Mouse (Mus musculus): Measurements from ENCODE around the gene Gm815.

Gene Gm815

DNA sequence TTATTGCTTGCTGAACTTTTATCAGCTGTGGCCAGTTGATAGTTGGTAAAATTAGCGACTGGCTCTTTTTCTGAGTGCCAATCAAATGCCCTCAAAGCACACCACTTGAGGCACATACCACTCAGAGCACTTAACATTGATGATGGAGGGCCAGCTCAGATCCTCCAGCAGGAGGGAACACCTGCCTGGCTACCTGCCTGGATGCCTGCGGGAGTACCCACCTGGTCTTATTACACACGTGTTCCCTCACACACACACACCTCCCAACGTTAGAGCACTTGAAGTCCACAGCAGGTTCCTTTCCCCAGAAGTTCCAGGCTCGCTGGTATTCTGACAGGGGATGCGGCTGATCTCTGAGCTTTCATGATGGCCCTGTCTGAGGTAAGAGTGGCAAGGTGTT, at the start of gene Gm815:
Gene Gm815, plus strand, starts transcription at position 266 of the 400 bp plus-strand sequence.
- no peak for DNase-seq (ENCODE audit: extremely low spot score)

DNA sequence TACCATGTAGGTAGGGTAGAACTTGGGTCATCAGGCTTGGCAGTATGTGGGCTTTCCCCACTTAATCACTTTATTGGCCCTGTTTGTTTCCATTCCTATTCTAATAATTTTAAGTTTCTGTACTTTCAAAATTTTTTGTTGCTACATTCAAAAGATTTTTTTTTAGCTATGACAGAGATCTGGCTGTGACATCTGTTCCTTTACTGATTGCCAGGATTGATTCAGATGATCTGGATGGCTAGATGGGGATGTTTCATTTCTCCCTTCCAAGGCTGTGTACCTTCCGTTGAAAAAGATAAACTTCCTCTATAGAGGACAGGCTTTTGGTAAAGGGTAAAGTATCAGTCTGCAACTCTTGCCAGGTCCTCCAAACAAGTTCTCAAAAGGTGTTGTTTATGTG, 48.1 kb upstream of the Gm815 start:
- no peak for DNase-seq (ENCODE audit: extremely low spot score)

DNA sequence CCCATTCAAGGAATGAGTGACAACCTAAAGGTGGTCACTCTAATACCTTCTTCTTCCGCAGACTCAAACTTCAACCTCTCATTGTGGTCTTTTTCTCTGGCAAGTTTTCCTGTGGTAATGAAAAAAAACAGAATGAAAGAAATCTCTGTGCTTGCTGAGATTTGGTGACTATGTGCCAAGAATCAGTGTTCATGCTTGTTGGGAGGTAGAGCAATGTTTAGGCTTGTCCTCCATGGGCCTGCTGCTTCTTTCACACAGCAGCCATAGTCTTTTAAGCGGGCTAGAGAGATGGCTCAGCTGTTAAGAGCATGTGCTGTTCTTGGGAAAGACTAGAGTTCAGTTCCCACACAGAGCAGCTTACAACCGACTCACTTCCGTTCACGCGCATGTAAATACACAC, 41.8 kb upstream of the Gm815 start:
- no peak for DNase-seq (ENCODE audit: extremely low spot score)

DNA sequence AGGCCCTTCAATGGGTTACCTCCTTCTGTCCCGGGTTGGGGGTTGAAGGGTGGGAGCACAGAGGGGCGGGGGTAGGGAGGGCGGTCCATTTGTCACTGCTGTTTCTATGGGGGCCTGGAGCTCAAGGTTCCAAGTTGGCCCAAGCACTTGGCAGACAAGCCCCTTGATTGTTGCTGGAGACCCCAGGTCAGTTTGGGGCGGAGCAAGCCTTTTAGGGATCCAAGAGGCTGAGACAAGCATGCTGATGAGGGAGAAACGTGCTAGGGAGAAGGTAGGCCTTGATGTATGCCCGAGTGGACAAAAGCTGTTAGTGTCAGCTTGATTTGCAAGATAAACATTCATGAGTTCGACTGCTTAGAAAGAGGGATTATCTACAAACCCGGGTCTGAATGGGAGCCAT, 40.9 kb upstream of the Gm815 start:
- no peak for DNase-seq (ENCODE audit: extremely low spot score)

DNA sequence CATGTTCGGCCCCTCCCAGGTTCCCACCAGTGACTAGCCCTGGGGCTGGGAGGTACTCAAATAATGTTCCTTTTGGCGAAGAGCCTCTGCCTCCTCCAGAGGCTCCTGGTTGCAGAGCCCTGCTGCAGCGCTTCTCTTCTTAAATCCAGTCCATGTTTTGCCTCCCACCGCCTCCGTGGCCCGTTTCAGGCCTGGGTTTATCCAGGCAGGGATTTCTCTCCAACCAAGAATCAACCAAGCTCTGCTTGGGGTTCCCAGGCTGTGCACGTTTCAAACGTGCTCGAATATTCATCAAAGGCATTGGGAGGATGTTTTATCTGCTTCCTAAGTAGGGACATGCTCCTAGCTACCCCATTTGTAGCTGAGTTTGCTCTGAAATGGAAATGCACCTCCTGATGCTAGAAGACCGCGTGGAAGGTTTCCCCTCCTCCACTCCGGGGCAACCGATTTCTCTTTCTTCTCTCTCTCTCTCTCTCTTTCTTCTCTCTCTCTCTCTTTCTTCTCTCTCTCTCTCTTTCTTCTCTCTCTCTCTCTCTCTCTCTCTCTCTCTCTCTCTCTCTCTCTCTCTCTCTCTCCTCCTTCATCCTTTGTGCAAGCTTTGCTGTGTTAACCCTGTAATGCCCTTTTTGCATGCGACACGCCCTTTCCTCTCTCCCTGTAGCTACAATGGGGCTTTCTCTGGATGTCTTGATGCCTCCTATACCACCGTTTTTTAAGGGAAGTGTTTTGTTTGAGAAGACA, 40.2 kb upstream of the Gm815 start:
- peak; percentile 97 for DNase-seq (ENCODE audit: extremely low spot score)

DNA sequence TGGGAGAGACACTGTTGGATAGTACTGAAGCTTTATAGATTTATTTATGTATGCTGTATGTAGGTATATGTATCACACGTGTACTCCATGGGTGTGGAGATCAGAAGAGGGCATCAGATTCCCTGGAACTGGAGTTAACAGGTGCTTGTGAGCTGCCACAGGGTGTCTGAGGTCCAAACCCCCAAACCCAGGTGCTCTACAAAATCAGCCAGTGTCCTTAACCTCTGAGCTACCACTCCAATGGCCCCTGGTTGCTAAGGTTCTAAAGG, 39.7 kb upstream of the Gm815 start:
- no peak for DNase-seq (ENCODE audit: extremely low spot score)

DNA sequence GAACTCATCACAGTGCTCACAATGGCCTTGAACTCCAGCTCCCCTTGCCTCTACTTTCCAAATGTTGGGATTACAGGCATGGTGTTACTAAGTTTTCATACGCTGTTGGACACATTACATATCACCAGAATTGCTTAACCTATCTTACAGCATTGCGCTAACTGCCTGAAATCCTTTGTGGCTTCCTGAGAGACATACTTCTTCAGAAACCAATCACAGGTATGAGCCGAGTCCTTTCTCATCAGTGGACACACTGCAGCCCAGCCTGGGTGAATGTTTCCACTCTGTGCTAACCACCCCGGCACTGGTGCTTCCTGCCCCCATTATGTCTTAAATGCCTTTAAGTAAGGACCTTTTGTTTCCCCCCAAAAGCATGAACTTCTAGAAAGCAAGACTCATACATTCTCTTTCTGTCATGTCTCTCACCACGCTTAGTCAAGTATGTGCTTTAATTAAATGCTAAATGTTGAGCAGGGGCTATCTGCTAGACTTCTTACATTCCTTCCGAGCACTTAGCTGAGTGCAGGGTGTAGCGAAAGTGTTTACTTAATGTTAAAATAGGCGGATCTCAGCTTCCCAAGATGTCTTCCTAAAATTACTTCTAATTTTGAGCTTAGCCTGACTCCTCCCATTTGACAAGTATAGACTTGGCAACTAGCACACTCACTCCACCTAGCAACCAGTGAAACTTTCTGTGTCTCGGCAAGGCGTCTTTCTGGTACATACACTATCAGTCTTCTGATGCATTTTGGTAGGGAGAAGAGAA, 34.5 kb upstream of the Gm815 start:
- DNase-seq (ENCODE audit: extremely low spot score): no peak

DNA sequence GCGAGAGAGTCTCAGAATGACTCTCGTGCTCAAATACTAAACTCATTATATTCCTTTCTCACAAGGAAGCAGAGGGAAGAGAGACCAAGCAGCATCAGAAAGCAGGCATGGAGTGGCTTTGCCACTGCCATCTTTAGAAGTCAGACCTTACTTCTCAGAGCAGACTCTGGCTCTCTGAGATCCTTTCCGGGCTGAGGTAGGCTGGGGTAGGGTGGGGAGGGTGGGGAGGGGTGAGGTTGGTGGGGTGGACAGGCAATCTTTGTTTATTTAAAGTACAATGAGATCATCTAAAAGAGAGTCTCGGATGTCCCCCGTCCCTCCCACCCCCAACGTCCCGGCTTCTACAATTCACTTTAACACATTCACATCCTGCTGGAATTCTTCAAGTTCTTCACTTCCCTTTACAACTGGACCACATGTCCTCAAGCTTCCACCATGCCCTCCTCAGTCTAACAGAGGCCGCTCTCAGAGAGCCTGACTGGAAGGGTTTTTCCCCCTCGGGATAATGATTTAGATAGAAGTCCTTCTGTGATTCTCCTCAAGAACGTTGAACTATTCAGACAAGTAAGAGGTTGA, 33.3 kb upstream of the Gm815 start:
- DNase-seq (ENCODE audit: extremely low spot score): no peak

DNA sequence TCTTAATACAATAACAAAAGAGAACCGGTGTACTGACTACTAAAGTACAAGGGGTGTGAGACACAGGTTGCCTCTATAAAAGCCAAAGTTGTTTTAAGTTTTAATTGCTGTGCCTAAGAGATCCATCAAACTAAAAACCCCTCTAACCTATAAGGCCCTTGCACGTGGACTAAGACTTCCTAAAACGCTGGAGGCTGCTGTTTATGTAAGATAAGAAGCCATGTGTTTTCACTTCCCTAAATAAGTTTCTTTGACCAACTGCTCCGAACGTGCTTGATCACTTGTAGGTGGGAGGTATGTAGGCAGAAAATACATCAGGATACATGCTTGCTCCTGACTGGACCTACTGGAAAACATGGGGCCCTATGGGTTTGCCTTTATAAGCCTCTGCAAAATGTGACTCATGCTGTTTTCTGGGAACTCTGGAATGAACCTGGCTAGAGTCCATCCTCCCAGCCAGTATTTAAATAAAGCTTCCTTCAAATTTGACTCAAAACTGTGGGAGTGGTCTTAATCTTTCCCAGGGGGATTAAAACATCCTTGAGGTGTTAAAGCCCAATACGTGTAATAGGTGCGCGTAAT, 31.9 kb upstream of the Gm815 start:
- no peak for DNase-seq (ENCODE audit: extremely low spot score)

DNA sequence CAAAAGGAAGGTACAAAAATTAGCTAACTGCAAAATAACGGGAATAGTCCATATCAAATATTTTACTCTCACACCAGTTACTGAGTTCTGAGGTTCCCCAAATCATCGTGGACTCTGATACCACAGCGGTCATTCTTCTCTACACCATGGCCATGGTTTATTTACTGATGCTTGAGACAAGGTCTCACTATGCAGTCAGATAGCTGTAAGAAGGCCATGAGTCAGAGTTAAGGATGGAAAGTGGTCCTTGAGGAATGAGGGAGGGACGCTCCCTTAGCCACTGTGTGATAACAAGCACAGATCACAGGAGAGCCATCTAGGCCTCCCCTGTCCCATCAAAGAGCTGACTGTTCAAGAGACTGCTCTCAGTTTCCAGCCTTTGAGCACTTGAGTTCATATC, 31.0 kb upstream of the Gm815 start:
- no peak for DNase-seq (ENCODE audit: extremely low spot score)

DNA sequence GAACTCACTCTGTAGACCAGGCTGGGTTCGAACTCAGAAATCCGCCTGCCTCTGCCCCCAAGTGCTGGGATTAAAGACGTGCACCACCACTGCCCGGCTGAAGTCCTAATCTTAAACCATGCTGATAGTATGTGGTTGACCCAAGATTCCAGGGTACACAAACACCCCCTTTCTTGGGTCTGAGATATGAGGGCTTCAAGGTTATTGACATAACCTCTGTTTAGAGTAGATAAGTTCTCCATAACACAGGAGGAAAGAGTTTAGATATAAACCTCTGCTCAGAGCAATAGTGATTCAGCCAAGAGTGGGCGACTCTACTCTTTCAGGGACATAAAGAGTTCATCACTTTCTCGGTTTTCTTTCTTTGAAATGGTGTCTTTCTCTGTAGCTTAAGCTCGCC, 30.5 kb upstream of the Gm815 start:
- DNase-seq (ENCODE audit: extremely low spot score): no peak

DNA sequence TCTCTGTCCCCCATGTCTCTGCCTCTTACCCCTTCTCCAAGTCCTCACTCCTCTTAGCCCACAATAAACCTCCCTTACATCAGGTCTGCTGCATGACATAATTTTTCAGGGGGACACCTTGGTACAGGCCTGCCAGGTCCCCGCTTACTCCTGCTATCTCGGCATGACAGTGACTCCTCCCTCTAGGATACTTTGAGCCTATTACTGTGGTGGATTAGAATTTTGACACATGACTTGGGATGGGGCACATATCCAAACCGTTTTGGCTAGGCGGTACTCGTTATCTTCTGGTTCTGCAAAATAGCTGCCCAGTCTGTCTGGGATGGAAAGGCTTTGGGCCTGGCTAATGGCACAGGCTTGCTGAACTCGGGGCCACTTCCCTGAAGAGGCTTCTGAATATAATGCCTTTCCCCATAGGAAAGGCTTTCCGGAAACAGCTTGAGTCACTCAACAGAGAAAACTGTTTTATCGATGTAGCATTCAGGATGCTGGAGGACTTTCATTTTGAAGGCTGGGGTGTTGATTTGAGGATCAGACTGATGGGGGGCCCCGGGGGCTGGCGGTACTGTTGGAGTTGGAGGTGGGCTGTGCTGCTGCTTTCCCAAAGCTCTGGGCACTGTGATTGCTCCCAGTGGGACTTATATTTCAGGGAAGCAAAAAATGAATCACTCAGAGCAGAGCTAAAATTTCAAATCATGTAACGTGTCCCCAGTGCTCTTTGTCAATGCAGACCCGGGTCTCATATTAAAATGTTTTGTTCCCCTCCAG, 27.1 kb upstream of the Gm815 start:
- no peak for DNase-seq (ENCODE audit: extremely low spot score)

DNA sequence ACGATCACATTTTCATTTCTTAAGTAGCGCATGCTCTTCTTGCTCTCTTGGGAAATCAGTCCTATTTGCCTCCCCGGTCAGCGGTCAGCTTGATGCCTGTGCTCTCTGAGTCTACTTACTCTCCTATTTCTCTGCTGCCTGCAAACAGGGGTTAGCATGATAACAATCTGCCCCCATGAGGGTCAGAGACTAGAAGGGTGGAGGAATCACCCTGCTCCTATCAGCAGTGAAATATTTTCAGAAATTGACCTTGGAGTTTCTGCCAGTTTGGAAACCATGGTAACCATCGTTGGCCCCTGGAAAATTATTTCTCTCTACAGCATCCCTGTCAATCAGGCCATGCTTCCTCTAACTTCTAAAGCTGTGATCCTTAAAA, 26.5 kb upstream of the Gm815 start:
- no peak for DNase-seq (ENCODE audit: extremely low spot score)

DNA sequence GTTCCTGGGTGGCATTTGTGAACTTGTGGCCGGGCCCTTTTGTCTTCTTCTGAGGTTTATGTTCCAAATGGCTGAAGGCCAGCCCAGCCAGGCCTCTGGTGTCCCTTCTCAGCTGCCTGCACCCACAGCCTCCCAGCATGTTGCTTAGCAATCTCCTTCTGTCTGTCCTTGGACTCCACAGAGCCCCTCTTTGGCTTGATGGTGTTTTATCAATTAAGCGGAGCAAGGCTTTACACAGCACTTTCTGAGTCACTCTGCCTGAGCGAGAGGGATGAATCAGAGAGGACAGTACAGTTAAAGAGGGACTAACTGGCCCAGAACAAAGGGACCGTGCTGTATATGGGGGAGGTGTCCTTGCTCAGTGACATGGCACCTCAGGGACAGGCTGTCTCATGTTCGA, 22.0 kb upstream of the Gm815 start:
- no peak for DNase-seq (ENCODE audit: extremely low spot score)

DNA sequence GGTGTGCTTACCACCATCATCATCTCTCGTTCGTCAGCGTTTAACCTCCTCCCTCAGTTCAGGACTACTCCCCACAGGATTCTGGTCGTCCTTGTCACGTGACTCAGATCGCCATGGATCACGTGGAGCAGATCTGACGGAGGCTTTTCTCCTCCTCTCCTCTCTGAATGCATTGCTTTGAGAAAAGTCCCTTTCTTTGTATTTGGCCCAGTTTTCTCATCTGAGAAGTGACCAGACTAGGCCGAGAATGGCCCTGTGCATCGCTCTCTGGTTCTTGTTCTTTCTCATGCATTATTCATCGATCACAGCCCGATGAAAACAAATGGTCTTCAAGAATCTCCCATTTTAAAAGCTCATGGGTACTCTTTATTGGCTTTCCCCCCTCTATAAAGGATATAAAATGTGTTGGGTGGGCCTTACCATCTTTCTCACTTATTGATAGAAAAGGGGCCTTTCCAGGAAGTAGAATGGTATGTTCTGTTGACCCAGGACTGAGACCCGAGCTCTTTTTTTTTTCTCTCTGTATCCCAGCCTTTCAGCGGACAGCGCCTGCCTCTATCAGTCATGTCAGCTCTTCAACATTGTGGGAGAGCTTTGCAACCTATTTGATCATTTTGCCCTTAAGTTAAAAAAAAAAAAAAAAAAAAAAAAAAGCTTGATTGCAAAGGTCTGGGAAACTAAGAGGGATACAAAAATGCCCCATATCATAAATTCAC, 20.5 kb upstream of the Gm815 start:
- DNase-seq (ENCODE audit: extremely low spot score): peak; percentile 22

DNA sequence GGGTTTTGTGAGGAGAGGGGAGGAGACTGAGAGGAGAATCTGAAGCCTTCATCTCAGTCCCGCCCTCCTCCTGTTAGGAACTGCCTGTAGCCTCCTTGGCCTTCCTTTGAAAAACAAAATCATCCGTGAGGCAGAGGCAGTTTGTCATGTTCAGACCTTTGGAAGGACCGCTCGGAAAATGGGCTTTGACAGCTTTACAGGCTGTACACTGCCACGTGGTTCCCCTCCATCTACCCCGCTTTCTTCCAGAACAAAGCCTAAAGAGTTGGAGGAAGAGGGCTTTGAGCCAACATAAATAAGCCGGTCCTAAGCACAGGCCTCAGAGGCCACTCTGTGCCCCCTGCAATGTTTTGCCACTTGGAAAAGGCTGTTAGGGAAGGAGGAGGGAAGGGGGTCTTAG, 19.9 kb upstream of the Gm815 start:
- peak; percentile 61 for DNase-seq (ENCODE audit: extremely low spot score)

DNA sequence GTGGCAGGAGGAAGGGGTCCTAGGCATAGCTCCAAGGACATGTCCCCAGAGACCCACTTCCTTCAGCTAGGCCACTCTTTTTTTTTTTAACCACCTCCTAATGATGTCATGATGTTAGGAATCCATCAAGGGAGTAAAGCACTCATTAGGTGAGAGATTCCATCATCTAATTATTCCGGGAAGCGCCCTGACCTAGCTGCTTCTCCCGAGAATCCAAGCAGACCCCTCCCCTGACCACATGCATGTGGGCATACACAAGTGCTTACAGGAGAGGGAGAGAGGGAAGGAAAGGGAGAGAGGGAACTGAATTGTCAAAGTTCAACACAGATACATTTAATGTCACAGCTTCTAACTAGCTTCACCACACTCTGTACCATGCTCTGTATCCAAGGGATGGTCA, 16.1 kb upstream of the Gm815 start:
- no peak for DNase-seq (ENCODE audit: extremely low spot score)

DNA sequence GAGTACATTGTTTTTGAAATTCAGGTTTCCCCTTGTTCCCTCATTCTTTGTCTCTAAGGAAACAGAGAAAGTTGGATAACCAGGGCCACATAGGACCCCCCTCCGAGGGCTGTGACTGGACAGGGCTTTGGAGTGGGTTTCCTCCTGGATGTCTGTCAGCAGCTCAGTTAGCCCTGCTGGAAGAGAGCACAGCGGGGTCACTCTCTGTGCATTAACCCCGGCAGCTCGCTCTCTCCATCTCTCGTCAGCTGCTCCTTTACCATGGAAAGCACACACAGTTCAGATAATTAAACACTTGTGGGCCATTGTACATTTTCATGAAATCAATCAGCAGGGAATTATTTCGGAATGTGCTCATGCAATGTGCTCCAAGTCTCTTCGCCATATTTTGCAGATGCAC, 15.4 kb upstream of the Gm815 start:
- DNase-seq (ENCODE audit: extremely low spot score): peak; percentile 44

DNA sequence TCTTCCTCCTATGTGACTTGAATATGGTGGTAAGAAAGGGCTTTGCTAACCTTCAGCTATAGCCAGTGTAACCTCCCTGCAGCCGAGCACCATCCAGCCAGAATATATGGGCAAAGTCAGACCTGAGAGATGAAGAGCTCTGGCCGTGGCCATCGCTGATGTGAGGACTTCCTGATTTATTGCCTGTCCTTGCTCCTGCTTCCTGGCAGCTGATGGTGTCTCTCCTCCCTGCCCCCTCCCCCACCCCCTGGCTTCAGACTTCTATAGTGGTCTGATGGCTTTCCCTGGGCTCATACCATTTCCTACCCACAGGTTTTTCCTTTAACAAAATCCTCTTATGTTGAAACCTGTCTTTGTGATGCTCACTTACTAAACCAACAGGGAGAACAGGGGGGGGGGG, 14.6 kb upstream of the Gm815 start:
- peak; percentile 36 for DNase-seq (ENCODE audit: extremely low spot score)

DNA sequence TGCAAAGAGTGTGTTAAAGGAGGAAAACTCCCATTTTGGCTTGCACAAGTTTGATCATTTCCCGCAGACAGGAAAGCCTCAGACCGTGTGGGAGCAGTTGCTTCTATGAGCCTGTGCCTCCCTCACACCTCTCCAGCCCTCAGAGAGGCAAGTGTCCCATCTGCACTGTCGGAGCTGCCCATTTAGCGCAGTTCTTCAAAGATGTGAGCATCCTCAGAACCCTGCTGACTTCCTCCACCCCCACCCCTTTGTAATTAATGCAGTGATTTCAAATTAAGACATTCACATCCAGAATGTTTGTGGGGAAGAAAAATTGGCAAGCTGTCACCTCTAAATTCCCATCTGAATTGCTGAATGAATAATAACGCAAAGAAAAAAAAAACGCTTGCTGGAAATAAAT, 12.8 kb upstream of the Gm815 start:
- DNase-seq (ENCODE audit: extremely low spot score): no peak

DNA sequence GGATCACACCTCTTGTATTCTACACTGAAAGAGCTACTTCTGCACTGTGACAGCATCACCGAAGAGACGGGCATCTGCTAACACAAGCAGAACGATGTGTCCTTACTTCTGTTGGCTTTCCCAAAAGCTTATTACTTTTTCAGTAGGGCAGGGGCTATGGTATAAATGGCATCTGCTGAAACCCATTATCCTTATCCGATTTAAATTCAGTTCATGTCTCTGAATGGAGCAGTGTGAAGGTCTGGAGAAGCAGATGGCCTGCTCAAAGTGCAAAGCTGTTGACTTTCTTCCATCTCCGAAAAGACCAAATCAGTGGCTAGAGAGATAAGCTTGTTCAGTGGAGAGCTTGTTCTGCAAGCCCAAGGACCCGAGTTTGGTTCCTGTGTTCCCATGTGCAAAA, 10.1 kb upstream of the Gm815 start:
- DNase-seq (ENCODE audit: extremely low spot score): no peak
